Mouse (Mus musculus) liver, embryonic 12.5 days (tissue): Measurements from ENCODE around the gene Gal. TPM values are rescaled to one million over a fixed set of nuclear protein-coding genes. Genes with fewer than 3 reads are reported as not detected.

Experiments
- ATAC-seq: fragments of 200-750 bp; cut with Nextera tagmentation; 2 replicates; pipeline ENCODE4 v1.8.0; 2017; ENCODE audit warnings: moderate number of reproducible peaks, mild to moderate bottlenecking, moderate library complexity
- H3K27ac ChIP-seq: fragments of 300-500 bp; sonication (generic); 2 replicates; pipeline ENCODE4 v1.5.1; 2016; ENCODE audit warnings: mild to moderate bottlenecking
- H3K27me3 ChIP-seq: fragments of 300-500 bp; sonication (generic); replicated peaks from 2 replicates; pipeline ENCODE4 v1.6.1; 2016; ENCODE audit warnings: mild to moderate bottlenecking, moderate library complexity
- H3K36me3 ChIP-seq: fragments of 300-500 bp; sonication (generic); 2 replicates; pipeline ENCODE4 v1.6.1; 2016; ENCODE audit warnings: mild to moderate bottlenecking, moderate library complexity
- H3K4me1 ChIP-seq: fragments of 300-500 bp; sonication (generic); 2 replicates; pipeline ENCODE4 v1.6.1; 2016
- H3K4me2 ChIP-seq: fragments of 300-500 bp; sonication (generic); 2 replicates; pipeline ENCODE4 v1.6.1; 2016; ENCODE audit warnings: mild to moderate bottlenecking, moderate library complexity
- H3K4me3 ChIP-seq: fragments of 300-500 bp; sonication (generic); 2 replicates; pipeline ENCODE4 v1.5.1; 2016; ENCODE audit warnings: mild to moderate bottlenecking, moderate library complexity
- H3K9ac ChIP-seq: fragments of 300-500 bp; sonication (generic); 2 replicates; pipeline ENCODE4 v1.6.1; 2016; ENCODE audit warnings: mild to moderate bottlenecking, moderate library complexity
- H3K9me3 ChIP-seq: fragments of 300-500 bp; sonication (generic); replicated peaks from 2 replicates; pipeline ENCODE4 v1.6.1; 2016; ENCODE audit warnings: mild to moderate bottlenecking, moderate library complexity
- WGBS: fragments of 180-500 bp; shearing (Covaris S2); methylation state at CpG from one replicate; pipeline ENCODE4 v1.1.7; 2016; ENCODE audit not compliant: insufficient replicate concordance; 5-methylcytosine and 5-hydroxymethylcytosine counted together
- polyA plus RNA-seq: library from polyadenylated mRNA; unstranded; fragments of >200 nt; fragmentation: Nextera tagmentation; extraction: Ambion mirVana; gene quantifications from 2 replicates; pipeline ENCODE4 v1.2.1, GENCODE M21; 2016

Gene Gal
- polyA plus RNA-seq, 1 experiment from 2014 or later = 0.19 TPM

DNA sequence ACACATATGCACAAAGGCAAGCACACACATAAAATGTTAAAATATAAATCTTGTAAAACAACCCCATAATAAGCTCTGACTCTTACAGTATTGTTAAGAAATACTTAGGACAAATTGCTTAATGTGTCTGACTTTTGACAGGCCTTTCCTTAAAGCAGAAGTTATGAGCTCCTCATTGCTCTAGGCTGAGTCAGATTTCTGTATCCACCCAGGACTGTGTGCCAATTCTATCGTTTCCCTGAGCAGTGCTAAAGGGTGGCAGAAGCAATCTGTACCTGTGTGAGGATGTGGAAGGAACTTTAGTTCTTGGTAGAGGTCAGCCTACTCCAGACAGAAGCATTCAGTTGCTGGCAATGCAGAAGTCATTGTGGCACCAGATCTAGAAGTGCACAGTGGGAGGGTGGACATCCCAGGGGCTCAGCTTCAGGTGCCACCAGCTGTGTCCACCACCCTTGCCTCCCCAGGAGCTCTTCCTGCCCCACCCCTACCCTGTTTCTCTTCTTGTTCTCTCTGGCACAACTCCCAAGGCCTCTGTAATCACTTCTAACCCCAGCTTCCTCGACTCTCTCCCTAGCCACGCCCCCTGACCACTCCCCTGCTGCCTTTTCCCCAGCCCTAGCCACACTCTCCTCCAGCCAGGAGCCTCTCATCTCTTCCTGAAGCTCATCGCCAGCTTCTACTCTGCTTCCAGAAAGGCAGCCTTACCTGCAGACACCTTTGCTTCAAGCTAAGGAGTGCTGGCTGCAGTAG lies 37.2 kb downstream of the Gal start:
- peaks cover 45% of the 10 kb centered on the region for H3K36me3 ChIP-seq
- no peak overlapping the region for H3K27ac ChIP-seq
- H3K4me2 ChIP-seq = no peak overlapping the region
- peaks cover 7% of the 10 kb centered on the region for H3K4me1 ChIP-seq
- H3K9ac ChIP-seq = no peak overlapping the region
- H3K9me3 ChIP-seq = no peaks in the 10 kb centered on the region
- no peak overlapping the region for H3K4me3 ChIP-seq
- WGBS = 24% methylated on average over 4 of the region's 4 CpGs
- ATAC-seq = no peak
- no peaks in the 10 kb centered on the region for H3K27me3 ChIP-seq

DNA sequence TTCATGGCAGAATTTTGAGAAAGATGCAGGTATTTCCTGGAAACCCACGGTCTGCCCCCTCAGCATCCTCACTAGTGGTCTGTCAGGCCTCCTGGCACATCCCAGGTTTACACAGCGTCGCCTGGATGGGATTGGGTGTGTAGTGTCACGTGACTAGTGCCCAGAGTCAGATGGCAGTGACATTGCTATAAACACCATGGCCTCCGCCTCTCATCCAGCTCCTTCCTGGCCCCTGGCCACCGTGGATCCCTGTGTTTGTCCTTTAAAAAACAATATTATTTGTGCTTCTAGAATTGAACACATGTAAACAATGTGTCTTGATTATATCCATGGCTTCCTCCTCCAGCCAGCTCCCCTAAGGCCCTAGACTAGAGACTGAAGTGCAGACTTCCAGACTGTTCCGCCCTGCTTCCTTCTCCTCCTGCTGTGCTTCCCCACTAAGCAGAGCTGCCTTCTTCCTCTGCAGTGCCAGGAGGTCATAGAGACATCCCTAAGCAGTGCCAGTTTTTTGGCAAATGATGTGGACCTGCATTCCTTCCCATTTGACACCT lies 38.3 kb downstream of the Gal start:
- Histone ChIP-seq H3K4me3 (no peak overlapping the region), H3K36me3 (peaks cover 48% of the 10 kb centered on the region), H3K27ac (no peak overlapping the region), H3K9me3 (no peaks in the 10 kb centered on the region), H3K4me2 (no peak overlapping the region), H3K27me3 (no peaks in the 10 kb centered on the region), H3K4me1 (peaks cover 7% of the 10 kb centered on the region), H3K9ac (no peak overlapping the region)
- whole genome bisulfite sequencing = 69% methylated on average over 7 of the region's 7 CpGs
- no peak for ATAC-seq

DNA sequence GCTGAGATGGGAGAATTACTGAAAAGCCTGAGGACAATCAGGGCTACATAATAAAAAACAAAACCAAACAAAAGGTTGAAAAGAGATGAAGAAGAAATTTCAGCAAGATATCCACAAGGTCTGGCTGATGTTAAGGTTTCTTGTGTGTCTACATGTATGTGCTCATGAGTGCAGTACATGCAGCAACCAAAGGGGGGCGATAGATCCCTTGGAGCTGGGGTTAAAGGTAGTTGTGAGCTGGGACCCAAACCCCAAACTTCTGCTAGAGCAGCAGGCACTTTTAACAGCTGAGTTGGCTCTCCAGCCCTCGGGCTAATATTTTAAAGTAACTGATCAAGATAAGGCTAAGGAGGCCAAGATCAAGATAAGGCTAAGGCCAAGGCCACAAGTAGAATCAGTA lies 40.3 kb downstream of the Gal start:
- Histone ChIP-seq H3K27me3 (no peaks in the 10 kb centered on the region), H3K4me1 (peaks cover 7% of the 10 kb centered on the region), H3K4me3 (no peak overlapping the region), H3K4me2 (no peak overlapping the region), H3K9me3 (no peaks in the 10 kb centered on the region), H3K9ac (no peak overlapping the region), H3K27ac (no peak overlapping the region), H3K36me3 (peaks cover 40% of the 10 kb centered on the region)
- WGBS = 39% methylated on average over 2 of the region's 2 CpGs
- ATAC-seq = no peak

GRCm38 (mm10) chr19:3373380-3373779 lies 41.0 kb downstream of the Gal start:
- Histone ChIP-seq H3K9ac (no peak overlapping the region), H3K4me2 (no peak overlapping the region), H3K27me3 (no peaks in the 10 kb centered on the region), H3K27ac (no peak overlapping the region), H3K4me3 (no peak overlapping the region), H3K9me3 (no peaks in the 10 kb centered on the region), H3K36me3 (peaks cover 41% of the 10 kb centered on the region), H3K4me1 (peaks cover 7% of the 10 kb centered on the region)
- no peak for ATAC-seq
- 68% methylated on average over 12 of the region's 12 CpGs for WGBS

DNA sequence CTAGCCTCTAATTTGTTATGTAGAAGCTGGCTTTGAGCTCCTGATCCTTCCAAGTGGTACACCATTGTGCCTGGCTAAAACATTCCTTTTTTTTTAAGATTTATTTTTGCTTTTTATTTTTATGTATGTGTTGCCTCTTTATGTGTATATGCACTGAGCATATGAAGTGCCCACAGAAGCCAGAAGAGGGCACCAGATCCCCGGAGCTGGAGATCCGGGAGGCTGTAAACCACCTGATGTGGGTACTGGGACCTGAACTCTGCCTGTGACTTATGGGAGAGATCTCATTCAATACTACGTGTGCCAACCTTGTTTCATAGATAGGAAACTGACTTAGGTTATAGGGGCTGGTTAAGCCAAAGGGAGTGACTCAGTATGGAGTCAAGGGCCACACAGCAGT lies 46.1 kb downstream of the Gal start:
- no peak for ATAC-seq
- 74% methylated on average over 3 of the region's 3 CpGs for WGBS
- H3K9me3 ChIP-seq = no peaks in the 10 kb centered on the region
- no peaks in the 10 kb centered on the region for H3K27me3 ChIP-seq
- no peak overlapping the region for H3K4me2 ChIP-seq
- no peaks in the 10 kb centered on the region for H3K4me1 ChIP-seq
- H3K4me3 ChIP-seq = no peak overlapping the region
- no peak overlapping the region for H3K27ac ChIP-seq
- peaks cover 62% of the 10 kb centered on the region for H3K36me3 ChIP-seq
- no peak overlapping the region for H3K9ac ChIP-seq

DNA sequence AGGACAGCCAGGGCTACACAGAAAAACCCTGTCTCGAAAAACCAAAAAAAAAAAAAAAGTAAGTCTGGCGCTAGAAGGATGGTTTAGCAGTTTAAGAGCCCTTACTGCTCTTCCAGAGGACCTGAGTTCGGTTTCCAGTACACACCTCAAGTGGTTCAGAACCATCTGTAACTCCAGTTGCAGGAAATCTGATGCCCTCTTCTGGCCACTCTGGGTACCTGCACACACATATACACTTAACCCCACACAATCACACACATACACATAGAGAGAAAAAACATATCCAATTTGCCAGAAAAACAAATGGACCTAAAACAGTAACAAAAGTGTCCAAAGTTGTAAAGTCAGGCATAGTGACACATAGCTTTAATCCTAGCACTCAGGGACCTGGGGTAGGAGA lies 49.3 kb downstream of the Gal start:
- no peak for ATAC-seq

DNA sequence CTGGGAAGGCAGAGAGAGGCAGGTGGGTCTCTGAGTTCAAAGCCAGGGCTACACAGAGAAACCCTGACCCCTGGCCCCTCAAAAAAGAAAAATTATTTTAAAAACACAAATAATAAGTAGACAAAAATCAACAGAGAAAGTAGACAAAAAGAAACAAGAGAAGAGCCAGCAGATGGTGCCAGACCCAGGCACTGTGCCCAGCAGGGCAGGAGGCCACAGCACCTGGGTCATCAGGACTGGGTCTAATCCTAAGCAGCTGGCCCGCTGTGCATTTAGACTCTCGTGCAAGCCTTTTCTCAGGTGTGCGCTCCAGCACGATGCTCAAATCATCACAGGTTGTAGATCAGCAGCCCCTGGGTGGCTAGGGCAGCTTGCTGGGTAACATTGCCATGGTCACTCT lies 50.8 kb downstream of the Gal start:
- Histone ChIP-seq H3K4me2 (no peak overlapping the region), H3K4me1 (peaks cover 13% of the 10 kb centered on the region; the same call in 1 of the 2 replicates), H3K27me3 (no peaks in the 10 kb centered on the region), H3K9me3 (no peaks in the 10 kb centered on the region), H3K4me3 (no peak overlapping the region), H3K36me3 (peaks cover 49% of the 10 kb centered on the region), H3K27ac (no peak overlapping the region), H3K9ac (no peak overlapping the region)
- ATAC-seq = no peak
- WGBS = 75% methylated on average over 4 of the region's 4 CpGs

More for the DNA sequence above, 49.3 kb downstream of the Gal start:
- Histone ChIP-seq H3K36me3 (peaks cover 53% of the 10 kb centered on the region), H3K4me2 (no peak overlapping the region), H3K9ac (no peak overlapping the region), H3K27ac (no peak overlapping the region), H3K9me3 (no peaks in the 10 kb centered on the region), H3K27me3 (no peaks in the 10 kb centered on the region), H3K4me3 (no peak overlapping the region), H3K4me1 (peaks cover 8% of the 10 kb centered on the region; the same call in 1 of the 2 replicates)
- WGBS = 81% methylated on average over 3 of the region's 3 CpGs

Other genes starting within 250 kb of the Gal start
- 95.7 and 99.8 TPM in 2 replicates for gene Mrpl21, start 131.6 kb downstream of the Gal start, polyA plus RNA-seq
- 5.1 and 5.7 TPM in 2 replicates for gene Ighmbp2, start 131.5 kb downstream of the Gal start, polyA plus RNA-seq
- gene Cpt1a, start 92.2 kb downstream of the Gal start, polyA plus RNA-seq = 7.0 and 8.3 TPM in 2 replicates
- gene Tesmin, start 25.7 kb downstream of the Gal start, polyA plus RNA-seq = 0.38 and 0.41 TPM in 2 replicates
- gene Ppp6r3, start 161.2 kb upstream of the Gal start, polyA plus RNA-seq = 35.8 and 37.3 TPM in 2 replicates